Comparison of ENCODE assay signal across 8 mouse cellular contexts in the genomic region with DNA sequence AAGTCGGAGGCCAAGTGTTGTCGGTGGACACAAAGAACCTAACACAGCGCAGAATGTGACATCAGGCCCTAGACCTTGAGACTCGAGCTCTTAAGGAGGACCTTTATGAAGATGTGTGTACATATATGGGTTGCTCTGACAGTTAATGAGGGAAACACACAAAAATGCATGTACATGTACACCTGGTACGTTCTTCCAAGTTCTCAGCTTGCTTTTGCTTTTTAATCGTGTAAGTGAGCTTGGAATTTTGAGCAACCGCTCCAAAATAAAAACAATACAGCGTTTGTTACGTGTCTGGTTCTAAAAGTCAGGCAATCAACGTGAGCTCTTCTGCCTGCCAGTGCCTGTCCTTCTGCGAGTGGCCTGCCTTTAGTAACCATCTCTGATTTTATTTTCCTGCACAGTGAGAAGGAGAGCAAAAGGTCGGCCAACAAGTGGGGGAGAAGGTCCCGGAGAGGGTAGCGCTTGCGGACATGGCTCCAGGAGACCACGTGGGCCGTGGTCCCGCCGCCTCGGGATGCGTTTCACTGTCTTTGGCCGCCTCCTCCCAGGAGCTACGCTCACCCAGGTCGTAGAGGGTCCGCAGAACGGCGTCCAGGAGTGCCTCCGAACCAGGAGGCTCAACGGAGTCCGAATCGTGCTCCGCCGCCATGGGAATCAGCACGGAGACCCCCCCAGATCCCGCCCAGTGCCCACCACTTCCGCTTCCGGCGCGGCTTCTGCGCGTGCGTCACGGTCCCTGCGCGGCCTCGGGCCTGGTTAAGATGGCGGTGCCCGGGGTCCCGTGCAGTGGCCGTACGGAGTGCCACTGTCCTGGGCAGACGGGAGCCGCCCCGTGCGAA. TPM values are rescaled to one million over a fixed set of nuclear protein-coding genes. Genes with fewer than 3 reads are reported as not detected.
DNase-seq lines count a peak whose midpoint lies in the region; ATAC-seq and TF ChIP-seq lines count a peak whose summit lies in the region.

A gene (plus strand): TSS at position 713 of the 842 bp plus-strand sequence.
A gene (minus strand): TSS at position 800 of the 842 bp plus-strand sequence.

- WGBS in hindbrain, embryonic 14.5 days, result 2% methylated on average over 55 of the region's 55 CpGs

- H3K27ac ChIP-seq in hindbrain, embryonic 14.5 days, result peak within 1 kb of the TSS; percentile 92

- no peaks in the 10 kb centered on the region for H3K27me3 ChIP-seq in Patski
- H3K27me3 ChIP-seq in hindbrain, embryonic 14.5 days (ENCODE audit: control insufficient read depth, insufficient read depth, low read length), result no peaks in the 10 kb centered on the region

- TF ChIP-seq CTCF in Patski (IDR thresholded peaks at IDR 0.05), result no peak

- H3K4me2 ChIP-seq in hindbrain, embryonic 14.5 days (replicated peaks), result peak within 1 kb of the TSS; percentile 78

- H3K9me3 ChIP-seq in hindbrain, embryonic 14.5 days (ENCODE audit: control insufficient read depth, low read length), result no peaks in the 10 kb centered on the region

- peaks cover 7% of the 10 kb centered on the region for H3K4me1 ChIP-seq in hindbrain, embryonic 14.5 days (replicated peaks; ENCODE audit: control insufficient read depth, insufficient read depth, low read length)

- peaks cover 29% of the 10 kb centered on the region for H3K36me3 ChIP-seq in hindbrain, embryonic 14.5 days (replicated peaks; ENCODE audit: control insufficient read depth, insufficient read depth)

- in situ Hi-C loops in Patski (cut with MboI; ENCODE audit: low pct_unique_long_range_greater_than_20kb), result no loop called here

- peak; percentile 77 for ATAC-seq in Patski
- ATAC-seq in hindbrain, embryonic 14.5 days (ENCODE audit: low FRiP score), result peak; percentile 98

- CTCF ChIA-PET in Patski (lab: Charles Lee), result interaction anchor here (0.8 to 1.7 kb wide), 4 partner anchors 20 to 172 kb away, joined by 3 to 6 read pairs (median 3); no protein-coding TSS in a partner anchor

- POLR2A ChIA-PET in Patski (lab: Charles Lee), result interaction anchor here (0.5 to 1.5 kb wide), 3 partner anchors 18 to 26 kb away, joined by 3 to 6 read pairs (median 3); no protein-coding TSS in a partner anchor

- DNase-seq in Patski (ENCODE audit: low read depth, low spot score), result peak; percentile 35
- peak; percentile 95 to 96 for DNase-seq in cerebellum, postnatal 14 days
- peak; percentile 86 to 90 for DNase-seq in frontal cortex, postnatal 25 days (ENCODE audit: low spot score in 2 of 2)
- DNase-seq in hindbrain, embryonic 14.5 days (ENCODE audit: low spot score), result peak; percentile 94
- DNase-seq in layer of hippocampus, postnatal 36 days, result peak; percentile 93 to 96
- peak; percentile 93 for DNase-seq in lung, postnatal 36 days
- peak; percentile 96 for DNase-seq in retina, postnatal 1 day
- DNase-seq in urinary bladder, adult 18-20 months (ENCODE audit: low spot score in 2 of 2), result peak; percentile 87 to 96

- H3K4me3 ChIP-seq in hindbrain, embryonic 14.5 days (replicated peaks; ENCODE audit: low read length), result peak within 1 kb of the TSS; percentile 97

- peak within 1 kb of the TSS; percentile 95 for H3K9ac ChIP-seq in hindbrain, embryonic 14.5 days

RNA-seq across cellular contexts. Expression of the first gene that starts in this region (rescaled TPM):
- 102 TPM for polyA plus RNA-seq in Patski (2021)
- polyA plus RNA-seq in hindbrain, embryonic 14.5 days (2014; fragmentation: Nextera tagmentation; extraction: Ambion mirVana), result 72.3 and 80.2 TPM in 2 replicates
- total RNA-seq in layer of hippocampus, postnatal 36 days (2021), result 10 to 100 TPM; 55.6 to 68.3 TPM

RNA-seq across cellular contexts. Expression of the second gene that starts in this region (rescaled TPM):
- 43.0 TPM for polyA plus RNA-seq in Patski (2021)
- 18.4 and 21.0 TPM in 2 replicates for polyA plus RNA-seq in hindbrain, embryonic 14.5 days (2014; fragmentation: Nextera tagmentation; extraction: Ambion mirVana)
- total RNA-seq in layer of hippocampus, postnatal 36 days (2021), result 10 to 100 TPM; 23.3 to 26.1 TPM

Comparison
In these comparisons a context has a peak if more than half of its experiments do, and no peak if none do; other contexts are left out.
1. Peak in every context shown above with its lines: DNase-seq, ATAC-seq, H3K4me3 ChIP-seq and H3K27ac ChIP-seq.
2. DNase-seq: peak in every context shown above with its lines; median percentile 96 in retina, postnatal 1 day; 96 in cerebellum, postnatal 14 days; 94 in layer of hippocampus, postnatal 36 days; 94 in hindbrain, embryonic 14.5 days; 93 in lung, postnatal 36 days; 92 in urinary bladder, adult 18-20 months; 88 in frontal cortex, postnatal 25 days; 35 in Patski.